Mouse (Mus musculus): ENCODE results near the gene Fgf2. TPM values are rescaled to one million over a fixed set of nuclear protein-coding genes. Genes with fewer than 3 reads are reported as not detected.

Gene Fgf2
- total and polyA plus RNA-seq, 3 experiments = 0.15 to 0.53 TPM; not detected in 1

DNA sequence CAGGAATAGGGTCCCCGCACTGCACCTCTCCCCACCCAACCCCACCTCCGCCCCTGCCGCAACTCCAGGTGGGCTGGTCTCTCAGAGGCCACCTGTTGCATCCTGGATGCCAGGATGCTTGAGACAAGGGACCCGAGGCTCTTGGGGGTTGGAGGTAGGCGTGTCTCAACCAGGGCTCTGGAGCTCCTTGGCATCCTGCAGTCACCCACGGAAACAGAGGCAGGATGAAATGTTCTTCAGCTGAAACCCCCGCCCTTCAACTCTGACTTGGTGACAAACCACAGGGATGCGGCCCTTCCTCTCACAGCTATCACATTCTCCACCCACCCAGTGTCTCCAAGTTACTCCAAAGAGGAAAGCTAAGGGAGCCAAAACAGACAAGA is 1.0 kb downstream of the Fgf2 start:
- H3K9ac ChIP-seq (ENCODE audit: control insufficient read depth, low read depth, low read length, poor library complexity, severe bottlenecking) = no peak overlapping the region
- no peaks in the 10 kb centered on the region for H3K79me2 ChIP-seq (ENCODE audit: control insufficient read depth, insufficient read depth, low read length, poor library complexity)
- peaks cover 3 to 5% of the 10 kb centered on the region in 2 experiments; a peak in 3 of 4 replicates for H3K27me3 ChIP-seq (ENCODE audit: control insufficient read depth in 1 of 2, insufficient read depth in 2 of 2, low read length in 2 of 2)
- no peak overlapping the region for H3K4me3 ChIP-seq (ENCODE audit: control insufficient read depth in 1 of 2, insufficient read depth in 1 of 2, low read depth in 2 of 2, low read length in 2 of 2)
- peaks cover 0 to 2% of the 10 kb centered on the region in 2 experiments; a peak in 1 of 4 replicates for H3K36me3 ChIP-seq (ENCODE audit: control insufficient read depth in 1 of 2, insufficient read depth in 2 of 2, low read length in 2 of 2)
- peaks cover 3 to 15% of the 10 kb centered on the region in 2 experiments for H3K4me1 ChIP-seq (ENCODE audit: control insufficient read depth in 1 of 2, insufficient read depth in 2 of 2, low read length in 2 of 2)
- no peak overlapping the region for H3K27ac ChIP-seq (ENCODE audit: control insufficient read depth, low read depth, low read length)
- DNase-seq (ENCODE audit: low read depth, low spot score) = no peak
- TF ChIP-seq BHLHE40 (IDR thresholded peaks at IDR 0.05; ENCODE audit: borderline replicate concordance, low read depth, low read length) (no peak), HCFC1 (IDR thresholded peaks at IDR 0.05; ENCODE audit: low read depth, low read length) (no peak), SMC3 (IDR thresholded peaks at IDR 0.05; ENCODE audit: low read depth, low read length) (no peak), KAT2A (conservative IDR thresholded peaks at IDR 0.05; ENCODE audit: low read depth, low read length) (no peak), ETS1 (IDR thresholded peaks at IDR 0.05; ENCODE audit: low read depth, low read length) (no peak)
- H3K9me3 ChIP-seq (replicated peaks; ENCODE audit: insufficient read depth, low read length) = no peaks in the 10 kb centered on the region

DNA sequence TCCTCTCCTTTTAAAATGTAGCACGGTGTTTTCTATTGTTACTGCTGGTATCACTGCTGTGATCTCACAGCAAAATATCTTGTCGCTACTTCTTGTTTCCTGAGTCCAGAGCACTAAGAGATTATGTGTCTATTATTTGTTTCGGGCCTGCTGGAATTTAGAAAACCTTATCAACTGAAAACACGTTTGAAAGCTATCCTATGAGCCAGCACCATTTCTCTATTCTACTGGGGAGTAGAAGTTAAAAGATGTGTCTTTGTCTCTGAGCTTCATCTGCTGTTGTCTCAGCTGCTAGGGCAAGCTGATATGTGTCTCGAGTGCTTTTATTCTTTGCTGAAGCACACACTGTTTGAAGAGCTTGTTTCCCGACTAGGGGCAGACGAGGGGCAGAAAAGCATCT is 2.2 kb downstream of the Fgf2 start:
- Histone ChIP-seq H3K4me3 (ENCODE audit: control insufficient read depth in 1 of 2, insufficient read depth in 1 of 2, low read depth in 2 of 2, low read length in 2 of 2) (no peak overlapping the region), H3K79me2 (ENCODE audit: control insufficient read depth, insufficient read depth, low read length, poor library complexity) (no peaks in the 10 kb centered on the region), H3K36me3 (ENCODE audit: control insufficient read depth in 1 of 2, insufficient read depth in 2 of 2, low read length in 2 of 2) (peaks cover 0 to 2% of the 10 kb centered on the region in 2 experiments; a peak in 1 of 4 replicates), H3K27ac (ENCODE audit: control insufficient read depth, low read depth, low read length) (peak overlapping the region; percentile 40), H3K9ac (ENCODE audit: control insufficient read depth, low read depth, low read length, poor library complexity, severe bottlenecking) (no peak overlapping the region), H3K9me3 (replicated peaks; ENCODE audit: insufficient read depth, low read length) (no peaks in the 10 kb centered on the region), H3K27me3 (ENCODE audit: control insufficient read depth in 1 of 2, insufficient read depth in 2 of 2, low read length in 2 of 2) (peaks cover 3 to 6% of the 10 kb centered on the region in 2 experiments; a peak in 3 of 4 replicates), H3K4me1 (ENCODE audit: control insufficient read depth in 1 of 2, insufficient read depth in 2 of 2, low read length in 2 of 2) (peaks cover 3 to 15% of the 10 kb centered on the region in 2 experiments)
- TF ChIP-seq ELF1 (IDR thresholded peaks at IDR 0.05; ENCODE audit: low read depth, low read length) (peak; percentile 35; the same call in 1 of the 2 replicates), TBP (IDR thresholded peaks at IDR 0.05; ENCODE audit: low read depth, low read length) (no peak), MAFK (IDR thresholded peaks at IDR 0.05; ENCODE audit: borderline replicate concordance, low read depth, low read length) (peak; percentile 34; the same call in 1 of the 2 replicates), UBTF (IDR thresholded peaks at IDR 0.05; ENCODE audit: borderline replicate concordance, insufficient read depth, low read depth, low read length) (no peak), ZC3H11A (IDR thresholded peaks at IDR 0.05; ENCODE audit: low read depth, low read length) (no peak), JUND (IDR thresholded peaks at IDR 0.05; ENCODE audit: low read depth, low read length) (no peak), ETS1 (IDR thresholded peaks at IDR 0.05; ENCODE audit: low read depth, low read length) (peak; percentile 81), GABPA (IDR thresholded peaks at IDR 0.05; ENCODE audit: low read depth, low read length) (no peak), MYB (IDR thresholded peaks at IDR 0.05; ENCODE audit: low read depth, low read length) (no peak), E2F4 (IDR thresholded peaks at IDR 0.05; ENCODE audit: borderline replicate concordance, low read depth, low read length) (no peak), GATA1 (IDR thresholded peaks at IDR 0.05; ENCODE audit: low read depth, low read length) (peak; percentile 90), ZKSCAN1 (IDR thresholded peaks at IDR 0.05; ENCODE audit: low read depth, low read length) (no peak), MXI1 (IDR thresholded peaks at IDR 0.05; ENCODE audit: low read depth, low read length) (peak; percentile 58; the same call in 1 of the 2 replicates), CTCF (IDR thresholded peaks at IDR 0.05 in 2 of 3, conservative IDR thresholded peaks at IDR 0.05 in 1 of 3; ENCODE audit: control insufficient read depth in 1 of 3, insufficient read depth in 1 of 3, low read depth in 2 of 3, low read length in 3 of 3, poor library complexity in 1 of 3, severe bottlenecking in 1 of 3) (no peak), ZMIZ1 (IDR thresholded peaks at IDR 0.05; ENCODE audit: low read depth, low read length) (no peak), RCOR1 (IDR thresholded peaks at IDR 0.05; ENCODE audit: low read depth, low read length) (peak; percentile 62), EP300 (IDR thresholded peaks at IDR 0.05; ENCODE audit: low read depth in 1 of 2, low read length in 2 of 2) (peak; percentile 83 to 86), SIN3A (IDR thresholded peaks at IDR 0.05; ENCODE audit: low read length) (peak; percentile 42; the same call in 1 of the 2 replicates), TCF12 (IDR thresholded peaks at IDR 0.05; ENCODE audit: low read depth, low read length) (peak; percentile 92), BHLHE40 (IDR thresholded peaks at IDR 0.05; ENCODE audit: borderline replicate concordance, low read depth, low read length) (peak; percentile 42; the same call in 1 of the 2 replicates), MAX (IDR thresholded peaks at IDR 0.05; ENCODE audit: low read length) (no peak), RAD21 (IDR thresholded peaks at IDR 0.05; ENCODE audit: low read depth, low read length) (no peak), MYC (IDR thresholded peaks at IDR 0.05; ENCODE audit: low read depth, low read length) (0 out of 2 replicates have a peak, but pooled peaks have one; percentile 21), USF1 (IDR thresholded peaks at IDR 0.05; ENCODE audit: low read depth, low read length) (no peak), CHD1 (IDR thresholded peaks at IDR 0.05; ENCODE audit: low read depth, low read length) (no peak), POLR2A (IDR thresholded peaks at IDR 0.05; ENCODE audit: control insufficient read depth in 1 of 2, insufficient read depth in 1 of 2, low read depth in 1 of 2, low read length in 2 of 2, poor library complexity in 1 of 2) (no peak), TAL1 (IDR thresholded peaks at IDR 0.05; ENCODE audit: low read length) (peak; percentile 77), USF2 (IDR thresholded peaks at IDR 0.05; ENCODE audit: borderline replicate concordance in 1 of 2, insufficient read depth in 1 of 2, low read depth in 1 of 2, low read length in 2 of 2) (no peak)
- peak; percentile 71 for DNase-seq (ENCODE audit: low read depth, low spot score)

All from MEL (cell line).